Mouse (Mus musculus) G1E-ER4 (cell line): ENCODE data around the gene Mamstr. TPM values are rescaled to one million over a fixed set of nuclear protein-coding genes. Genes with fewer than 3 reads are reported as not detected.

Experiments
- GATA1 ChIP-seq: IDR thresholded peaks from one replicate; pipeline ENCODE4 v1.8.0; 2012; ENCODE audit warnings: low read length, inconsistent platforms
- polyA plus RNA-seq: library from polyadenylated mRNA; stranded (reverse); fragments of >175 nt; gene quantifications from 2 replicates; pipeline ENCODE4 v1.2.3, GENCODE M21; 2012

Mamstr gene
- polyA plus RNA-seq, 1 experiment = not detected

DNA sequence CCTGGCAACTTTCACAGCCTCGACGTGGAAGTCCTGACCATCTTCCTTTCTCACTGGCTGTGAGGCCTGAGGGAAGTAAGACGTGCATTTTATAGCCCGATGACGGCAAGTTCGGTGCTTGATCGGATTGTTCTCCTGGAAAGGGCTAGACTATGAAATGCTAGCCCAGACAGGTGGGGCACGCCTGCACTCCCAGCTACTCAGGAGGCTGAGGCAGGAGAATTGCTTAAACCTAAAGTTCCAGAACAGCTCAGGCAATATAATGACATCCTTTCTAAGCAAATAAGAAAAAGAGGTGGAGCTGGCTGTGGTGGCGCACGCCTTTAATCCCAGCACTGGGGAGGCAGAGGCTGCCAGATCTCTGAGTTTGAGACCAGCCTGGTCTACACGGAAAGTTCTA, 16.3 kb upstream of the Mamstr start:
- no peak for TF ChIP-seq GATA1

DNA sequence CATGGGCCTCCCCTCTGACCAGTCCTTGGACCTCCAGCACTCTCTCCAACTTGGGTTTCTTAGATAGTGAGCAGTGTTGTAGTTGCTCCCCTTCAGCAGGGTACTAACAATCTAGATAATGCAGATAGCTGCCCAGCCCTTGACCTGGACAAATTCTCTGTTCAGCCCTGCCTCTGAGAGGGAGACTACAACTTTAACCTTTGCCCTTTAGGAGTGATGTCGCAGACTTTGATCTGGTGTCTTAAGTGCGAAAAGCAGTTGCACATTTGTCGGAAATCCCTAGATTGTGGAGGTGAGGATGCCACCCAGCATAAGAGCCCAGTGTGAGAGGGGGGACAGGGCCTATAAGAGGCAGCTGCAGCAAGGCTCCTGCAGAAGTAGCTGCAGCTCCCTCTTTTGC, 15.1 kb upstream of the Mamstr start:
- TF ChIP-seq GATA1 = no peak

DNA sequence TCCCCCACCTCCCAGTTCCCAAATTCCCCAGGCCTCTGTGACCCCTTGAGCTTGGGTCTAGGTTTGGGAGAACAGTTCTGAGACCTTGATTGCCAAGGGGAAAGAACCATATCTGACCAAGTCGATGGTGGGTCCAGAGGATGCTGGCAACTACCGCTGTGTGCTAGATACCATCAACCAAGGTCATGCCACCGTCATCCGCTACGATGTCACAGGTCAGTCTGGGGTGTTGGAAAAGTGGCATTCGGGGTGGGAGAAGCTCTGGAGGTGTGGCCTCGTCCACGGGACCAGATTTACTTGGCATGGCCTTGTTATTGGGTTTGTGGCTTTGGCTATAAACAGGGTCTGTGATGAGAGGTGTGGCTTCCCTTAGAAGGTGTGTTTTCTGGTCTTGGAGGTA, 14.3 kb upstream of the Mamstr start:
- no peak for TF ChIP-seq GATA1

DNA sequence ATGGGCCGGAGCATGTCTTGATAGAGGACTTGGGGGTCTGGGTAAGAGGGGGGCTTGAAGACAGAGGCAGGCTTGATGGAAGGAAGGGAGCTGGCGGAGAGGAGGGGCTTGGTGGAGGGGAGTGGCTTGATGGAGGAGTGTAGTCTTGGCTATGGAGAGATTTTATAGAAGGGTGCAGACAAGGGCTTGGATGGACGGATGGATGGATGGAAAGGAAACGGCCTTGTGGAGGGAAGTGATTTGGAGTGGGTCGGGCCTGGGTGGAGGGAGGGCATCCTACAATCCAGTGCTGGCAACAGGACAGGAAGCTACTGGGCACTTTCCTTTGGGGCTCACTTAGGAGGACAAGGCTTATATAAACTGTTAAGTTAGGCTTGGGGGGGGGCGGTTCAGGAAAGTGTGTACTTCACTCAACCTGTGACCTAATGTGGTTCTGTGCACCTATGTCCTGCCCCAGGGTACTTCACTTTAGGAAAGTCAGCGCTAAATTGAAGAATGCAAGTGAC, 13.2 kb upstream of the Mamstr start:
- TF ChIP-seq GATA1 = no peak

DNA sequence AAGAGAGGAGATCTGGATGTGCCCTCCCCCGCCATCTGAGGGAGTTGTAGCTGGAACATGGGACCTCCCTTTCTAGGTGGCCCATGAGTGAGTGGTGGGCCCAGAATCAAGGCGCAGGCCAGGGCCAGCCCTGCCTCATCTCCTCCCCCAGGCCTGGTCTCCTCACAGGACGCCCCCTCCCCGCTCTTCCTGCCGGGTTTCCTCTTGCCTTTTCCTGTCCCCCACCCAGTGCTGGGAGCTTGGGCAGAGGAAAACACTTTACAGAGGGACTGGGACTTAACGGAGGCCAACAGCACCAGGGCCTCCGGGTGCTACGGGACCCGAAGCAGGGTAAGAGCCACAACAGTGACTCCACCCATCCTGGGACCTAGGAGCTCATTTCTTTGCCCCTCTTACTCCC, 12.5 kb upstream of the Mamstr start, which contains the start of gene Rasip1:
Rasip1 (plus strand) TSS at position 228 of the 400 bp plus-strand sequence.
- no peak for TF ChIP-seq GATA1

DNA sequence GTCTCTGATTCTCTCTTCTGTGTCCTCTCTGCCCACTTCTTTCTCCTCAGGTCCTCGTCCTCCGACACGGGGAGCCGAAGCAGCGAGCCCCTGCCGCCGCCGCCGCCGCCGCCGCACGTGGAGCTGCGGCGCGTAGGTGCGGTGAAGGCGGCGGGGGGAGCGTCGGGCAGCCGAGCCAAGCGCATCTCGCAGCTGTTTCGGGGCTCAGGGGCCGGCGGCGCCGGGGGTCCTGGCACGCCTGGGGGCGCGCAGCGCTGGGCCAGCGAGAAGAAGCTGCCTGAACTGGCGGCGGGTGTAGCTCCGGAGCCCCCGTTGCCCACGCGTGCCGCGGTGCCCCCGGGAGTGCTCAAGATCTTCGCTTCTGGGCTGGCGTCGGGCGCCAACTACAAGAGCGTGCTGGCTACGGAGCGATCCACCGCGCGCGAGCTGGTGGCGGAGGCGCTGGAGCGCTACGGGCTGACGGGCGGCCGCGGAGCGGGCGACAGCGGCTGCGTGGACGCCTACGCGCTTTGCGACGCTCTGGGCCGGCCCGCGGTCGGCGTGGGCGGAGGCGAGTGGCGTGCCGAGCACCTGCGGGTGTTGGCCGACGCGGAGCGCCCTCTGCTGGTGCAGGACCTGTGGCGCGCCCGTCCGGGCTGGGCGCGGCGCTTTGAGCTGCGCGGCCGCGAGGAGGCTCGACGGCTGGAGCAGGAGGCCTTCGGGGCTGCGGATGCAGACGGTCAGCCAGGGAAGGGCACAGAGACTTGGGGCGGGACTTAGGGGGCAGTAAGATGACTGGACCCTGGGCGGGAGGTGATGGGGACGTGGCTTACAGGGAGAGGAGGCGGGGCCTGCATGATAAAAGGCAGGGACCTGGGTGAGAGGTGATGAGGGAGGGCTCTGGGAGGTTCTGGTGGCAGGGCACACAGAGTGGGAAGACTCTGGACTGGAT, 11.1 kb upstream of the Mamstr start:
- no peak for TF ChIP-seq GATA1

DNA sequence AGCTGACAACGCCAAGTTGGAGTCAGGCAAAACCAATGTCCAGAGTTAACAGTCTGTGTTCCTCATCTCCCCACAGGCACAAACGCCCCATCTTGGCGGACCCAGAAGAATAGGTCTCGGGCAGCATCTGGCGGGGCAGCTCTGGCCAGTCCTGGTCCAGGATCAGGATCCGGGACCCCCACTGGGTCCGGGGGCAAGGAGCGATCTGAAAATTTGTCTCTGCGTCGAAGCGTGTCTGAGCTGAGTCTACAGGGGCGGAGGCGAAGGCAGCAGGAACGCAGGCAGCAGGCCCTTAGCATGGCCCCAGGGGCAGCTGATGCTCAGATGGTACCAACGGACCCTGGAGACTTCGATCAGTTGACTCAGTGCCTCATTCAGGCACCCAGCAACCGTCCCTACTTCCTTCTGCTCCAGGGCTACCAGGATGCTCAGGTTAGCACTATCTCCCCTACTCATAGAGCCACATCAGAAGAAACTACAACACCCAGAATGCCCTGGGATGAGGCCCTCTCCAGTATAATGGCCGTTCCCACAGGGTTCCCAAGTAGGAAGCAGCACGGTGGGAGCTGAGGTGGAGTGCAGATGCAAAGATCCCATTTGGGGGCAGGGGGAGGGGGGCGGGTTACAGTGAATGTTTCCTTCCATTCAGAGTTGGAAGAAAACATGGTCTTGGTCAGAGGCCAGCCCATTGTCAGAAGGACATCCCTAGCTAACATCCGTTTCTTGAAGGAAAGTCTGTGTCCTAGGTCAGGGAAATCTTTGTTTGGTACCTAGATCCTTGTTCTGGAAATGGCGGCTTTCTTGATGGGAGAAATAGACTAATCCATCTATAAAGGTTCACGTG, 9.5 kb upstream of the Mamstr start:
- no peak for TF ChIP-seq GATA1

DNA sequence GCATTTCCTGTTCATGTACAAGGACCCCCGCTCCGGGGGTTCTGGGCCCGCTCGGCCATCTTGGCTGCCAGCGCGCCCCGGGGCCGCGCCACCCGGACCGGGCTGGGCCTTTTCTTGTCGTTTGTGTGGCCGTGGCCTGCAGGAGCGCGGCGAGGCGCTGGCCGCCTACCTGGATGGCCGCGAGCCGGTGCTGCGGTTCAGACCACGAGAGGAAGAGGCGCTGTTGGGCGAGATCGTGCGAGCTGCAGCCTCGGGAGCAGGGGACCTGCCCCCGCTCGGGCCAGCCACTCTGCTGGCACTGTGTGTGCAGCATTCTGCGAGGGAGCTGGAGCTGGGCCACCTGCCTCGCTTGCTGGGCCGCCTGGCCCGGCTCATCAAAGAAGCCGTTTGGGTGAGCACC, 7.3 kb upstream of the Mamstr start:
- TF ChIP-seq GATA1 = no peak

DNA sequence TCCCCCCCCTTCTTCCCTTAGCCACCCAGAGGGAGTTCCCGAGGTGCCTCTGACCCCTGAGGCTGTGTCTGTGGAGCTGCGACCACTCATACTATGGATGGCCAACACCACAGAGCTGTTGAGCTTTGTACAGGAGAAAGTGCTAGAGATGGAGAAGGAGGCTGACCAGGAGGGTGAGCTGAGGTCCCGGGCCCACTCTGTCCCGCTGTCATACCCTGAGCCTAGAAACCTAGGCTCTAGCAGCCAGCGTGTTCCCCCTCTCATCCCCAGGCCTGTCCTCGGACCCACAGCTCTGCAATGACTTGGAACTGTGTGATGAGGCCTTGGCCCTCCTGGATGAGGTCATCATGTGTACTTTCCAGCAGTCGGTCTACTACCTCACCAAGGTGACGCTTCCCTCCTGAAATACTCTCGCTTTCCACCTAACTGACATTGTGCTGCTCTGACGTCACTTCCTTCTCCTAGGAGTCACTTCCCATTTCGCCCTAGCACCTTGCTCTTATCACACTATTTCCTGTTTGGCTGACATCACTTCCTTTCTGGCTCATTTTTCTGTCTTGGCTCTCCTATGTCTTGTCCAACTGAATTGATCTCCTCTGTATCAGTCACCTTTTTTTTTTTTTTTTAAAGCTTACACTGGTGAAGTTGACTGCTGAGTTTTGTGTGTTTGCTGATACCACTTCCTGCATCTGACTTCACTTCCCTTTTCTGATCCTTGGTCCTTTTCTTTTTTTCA, 4.7 kb upstream of the Mamstr start:
- no peak for TF ChIP-seq GATA1

DNA sequence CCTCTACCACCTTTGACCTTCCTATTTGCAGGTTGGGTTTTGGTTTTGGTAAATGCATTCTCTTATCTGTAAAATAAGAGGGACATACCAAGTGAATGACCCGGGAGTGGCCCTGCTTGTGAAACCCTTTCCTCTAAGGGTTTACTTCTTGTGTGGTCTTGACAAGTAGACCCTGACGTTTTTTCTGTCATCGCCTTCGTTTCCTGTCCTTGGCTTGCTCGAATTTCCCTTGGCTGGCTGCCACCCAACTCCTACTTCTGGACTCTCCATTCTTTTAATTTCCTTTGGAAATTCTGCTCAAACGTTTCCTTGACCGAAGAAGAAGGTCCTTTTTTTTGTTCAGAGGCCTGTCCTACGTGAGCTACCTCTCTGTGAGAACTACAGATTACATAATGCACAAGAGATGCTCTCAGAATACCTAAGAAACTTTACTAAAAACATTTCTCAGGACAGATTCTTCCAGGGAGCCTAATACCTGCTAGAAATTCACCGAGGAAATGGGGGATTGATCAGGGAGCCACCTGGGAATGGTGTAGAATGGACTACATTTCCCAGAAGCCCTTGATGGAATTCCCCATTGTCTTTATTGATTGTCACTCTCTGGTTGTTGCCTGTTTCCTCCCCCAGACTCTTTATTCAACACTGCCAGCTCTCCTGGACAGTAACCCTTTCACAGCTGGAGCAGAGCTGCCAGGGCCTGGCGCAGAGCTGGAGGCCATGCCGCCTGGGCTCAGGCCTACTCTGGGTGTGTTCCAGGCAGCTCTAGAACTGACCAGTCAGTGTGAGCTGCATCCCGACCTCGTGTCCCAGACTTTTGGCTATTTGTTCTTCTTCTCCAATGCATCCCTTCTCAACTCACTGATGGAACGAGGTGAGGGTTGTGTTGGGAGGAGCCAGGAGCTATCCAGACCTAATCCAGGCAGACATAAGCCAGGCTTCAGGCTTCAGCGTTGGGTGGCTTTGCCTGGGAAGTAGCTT, 3.8 kb upstream of the Mamstr start:
- no peak for TF ChIP-seq GATA1

DNA sequence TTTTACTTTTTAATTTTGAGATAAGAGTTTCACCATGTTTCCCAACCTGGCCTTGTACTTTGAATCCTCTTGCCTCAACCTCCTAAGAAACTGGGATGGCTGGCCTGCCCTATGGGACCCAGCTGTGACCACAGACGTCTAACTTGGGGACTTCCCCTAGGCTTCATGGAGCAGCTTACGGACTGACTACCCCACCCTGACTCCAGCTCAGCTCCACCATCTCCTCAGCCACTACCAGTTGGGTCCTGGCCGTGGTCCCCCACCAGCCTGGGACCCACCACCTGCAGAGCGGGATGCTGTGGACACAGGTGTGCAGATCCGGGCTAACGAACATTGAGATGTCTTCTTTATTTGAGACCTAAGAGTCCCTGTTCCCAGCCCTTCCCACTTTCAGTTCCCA, 2.1 kb upstream of the Mamstr start:
- TF ChIP-seq GATA1 = no peak

DNA sequence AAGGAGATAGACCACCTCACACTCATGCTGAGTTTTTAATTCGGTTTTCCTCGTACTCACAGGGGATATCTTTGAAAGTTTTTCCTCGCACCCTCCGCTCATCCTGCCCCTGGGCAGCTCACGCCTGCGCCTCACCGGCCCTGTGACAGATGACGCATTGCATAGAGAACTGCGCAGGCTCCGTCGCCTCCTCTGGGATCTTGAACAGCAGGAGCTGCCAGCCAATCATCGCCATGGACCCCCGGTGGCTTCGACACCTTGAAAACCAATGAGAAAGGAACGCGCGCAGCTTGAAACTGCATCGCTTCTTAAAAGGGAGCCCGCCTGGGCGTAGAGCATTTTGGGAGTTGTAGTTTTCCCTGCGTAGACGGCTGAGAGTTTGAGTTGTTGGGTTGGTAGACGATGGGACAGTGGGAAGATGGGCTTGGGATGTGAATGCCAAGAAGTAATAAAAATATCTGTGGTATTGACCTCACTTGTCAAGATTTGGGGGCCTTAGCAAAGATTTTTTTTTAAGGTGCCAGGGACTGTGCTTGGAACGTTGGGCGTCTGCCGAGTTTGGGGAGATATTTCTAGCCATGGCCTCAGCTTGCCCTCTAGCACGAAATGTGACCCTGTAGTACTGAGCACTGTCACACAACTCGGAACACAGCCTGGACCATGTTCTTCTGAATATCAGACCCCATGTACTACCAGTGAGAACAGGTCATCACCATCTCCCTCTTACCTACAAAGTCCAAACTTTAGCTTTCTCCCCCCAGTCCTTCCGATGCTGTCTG, 965 bp upstream of the Mamstr start:
- TF ChIP-seq GATA1 = no peak

DNA sequence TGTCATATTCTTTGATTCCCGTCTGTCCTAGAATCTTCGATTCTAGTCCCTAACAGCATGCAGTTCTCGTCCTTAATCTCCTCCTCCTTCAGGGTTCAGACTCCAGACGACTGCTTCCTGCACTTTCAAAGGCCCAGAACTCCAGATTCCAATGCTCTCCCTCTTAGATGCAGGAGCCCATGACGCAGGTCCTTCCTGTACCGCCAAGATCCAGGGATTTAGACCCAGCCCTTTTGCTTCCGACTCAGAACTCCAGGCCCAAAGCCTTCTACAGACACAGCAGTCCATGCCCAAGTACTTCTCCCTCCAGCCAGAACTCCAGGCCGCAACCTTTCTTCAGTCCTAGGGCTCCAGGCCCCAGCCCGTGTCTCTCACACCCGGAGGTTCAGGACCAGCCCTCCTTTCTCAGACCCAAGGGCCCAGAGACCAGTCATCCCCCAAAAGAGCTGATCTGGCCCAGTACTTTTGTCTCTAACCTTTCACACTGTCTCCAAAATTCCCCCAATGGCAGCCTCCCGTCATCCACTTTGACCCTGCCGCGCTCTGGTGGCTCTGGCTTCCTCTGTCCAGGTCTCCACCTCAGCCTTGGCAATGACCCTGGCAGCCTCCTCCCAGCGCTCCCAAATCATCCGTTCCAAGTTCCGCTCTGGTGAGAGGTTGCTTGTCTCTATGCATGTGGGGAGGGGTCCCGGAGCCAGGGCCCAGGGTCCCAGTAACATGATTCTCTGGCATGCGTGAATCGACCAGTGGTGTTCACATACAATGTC, 597 bp downstream of the Mamstr start:
- no peak for TF ChIP-seq GATA1
